Mouse (Mus musculus): ENCODE measurements around the gene Olfr368. TPM values are rescaled to one million over a fixed set of nuclear protein-coding genes. Genes with fewer than 3 reads are reported as not detected.

Gene Olfr368
- polyA plus RNA-seq, 1 experiment from 2014 or later = not detected

Other genes with a start within 250 kb of the Olfr368 start
- not detected in 2 replicates for gene Olfr361, start 237.2 kb upstream of the Olfr368 start, polyA plus RNA-seq (2015; fragmentation: Nextera tagmentation; extraction: Ambion mirVana)
- not detected in 2 replicates for gene Olfr362, start 208.6 kb upstream of the Olfr368 start, polyA plus RNA-seq (2015; fragmentation: Nextera tagmentation; extraction: Ambion mirVana)
- not detected in 2 replicates for gene Olfr364-ps1, start 187.2 kb upstream of the Olfr368 start, polyA plus RNA-seq (2015; fragmentation: Nextera tagmentation; extraction: Ambion mirVana)
- not detected in 2 replicates for gene Olfr365, start 138.3 kb upstream of the Olfr368 start, polyA plus RNA-seq (2015; fragmentation: Nextera tagmentation; extraction: Ambion mirVana)
- not detected in 2 replicates for gene Olfr366, start 114.9 kb upstream of the Olfr368 start, polyA plus RNA-seq (2015; fragmentation: Nextera tagmentation; extraction: Ambion mirVana)
- 10.1 and 10.3 TPM in 2 replicates for gene Pdcl, start 32.8 kb downstream of the Olfr368 start, polyA plus RNA-seq (2015; fragmentation: Nextera tagmentation; extraction: Ambion mirVana)
- 3.8 and 5.3 TPM in 2 replicates for gene Rc3h2, start 96.4 kb downstream of the Olfr368 start, polyA plus RNA-seq (2015; fragmentation: Nextera tagmentation; extraction: Ambion mirVana)
- gene Zbtb26, start 116.6 kb downstream of the Olfr368 start, polyA plus RNA-seq (2015; fragmentation: Nextera tagmentation; extraction: Ambion mirVana) = 1.5 and 1.6 TPM in 2 replicates
- 2.5 TPM in 2 replicates for gene Zbtb6, start 116.7 kb downstream of the Olfr368 start, polyA plus RNA-seq (2015; fragmentation: Nextera tagmentation; extraction: Ambion mirVana)
- 6.1 and 6.3 TPM in 2 replicates for gene Rabgap1, start 116.8 kb downstream of the Olfr368 start, polyA plus RNA-seq (2015; fragmentation: Nextera tagmentation; extraction: Ambion mirVana)
- gene Gpr21, start 189.8 kb downstream of the Olfr368 start, polyA plus RNA-seq (2015; fragmentation: Nextera tagmentation; extraction: Ambion mirVana) = 0.08 and 0.13 TPM in 2 replicates